Mouse (Mus musculus) bone marrow, adult 2 months (tissue): ENCODE data around the gene Mcm3ap.

ENCODE experiments used
- CTCF ChIP-seq: fragments of 200-500 bp; IDR thresholded peaks from 2 replicates; pipeline ENCODE4 v1.5.1; 2011; ENCODE audit warnings: low read length, control low read depth; ENCODE audit not compliant: control insufficient read depth, insufficient read depth
- POLR2A ChIP-seq: fragments of 200-500 bp; IDR thresholded peaks from 2 replicates; pipeline ENCODE4 v1.6.1; 2011; ENCODE audit warnings: low read depth, mild to moderate bottlenecking, control low read depth, low read length, borderline replicate concordance; ENCODE audit not compliant: control insufficient read depth

DNA sequence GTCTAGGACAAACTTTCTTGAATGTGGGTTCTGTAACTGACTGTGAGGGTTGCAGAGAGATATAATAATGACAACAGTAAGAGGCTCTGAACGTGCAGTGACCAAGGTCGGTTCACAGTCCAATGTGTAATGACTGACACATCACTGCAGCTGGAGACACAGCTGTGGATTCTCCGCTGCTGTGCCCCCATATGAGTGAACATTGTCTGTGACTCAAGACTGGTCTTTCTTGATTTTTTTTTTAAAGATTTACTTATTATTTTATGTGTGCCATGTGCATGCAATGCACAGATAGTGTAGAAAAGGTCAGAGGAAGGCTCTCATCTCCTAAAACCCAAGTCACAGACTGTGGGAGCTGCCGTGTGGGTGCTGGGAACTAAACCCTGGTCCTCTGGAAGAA, 28.8 kb downstream of the Mcm3ap start:
- TF ChIP-seq POLR2A = no peak
- TF ChIP-seq CTCF = no peak
